Mouse (Mus musculus) thymus, adult 2 months (tissue): ENCODE results near the gene Pagr1b. TPM values are rescaled to one million over a fixed set of nuclear protein-coding genes. Genes with fewer than 3 reads are reported as not detected.

Experiments used
- DNase-seq: peaks from one replicate; pipeline ENCODE4 v3.0.0; 2021
- H3K27ac ChIP-seq: fragments of 200-500 bp; 2 replicates; pipeline ENCODE4 v1.5.1; 2012; ENCODE audit warnings: low read length, control low read depth; ENCODE audit not compliant: control insufficient read depth, insufficient read depth
- H3K27me3 ChIP-seq: fragments of 200-500 bp; 2 replicates; pipeline ENCODE4 v1.6.1; 2012; ENCODE audit warnings: mild to moderate bottlenecking, low read length, moderate library complexity, mixed read lengths; ENCODE audit not compliant: control insufficient read depth, insufficient read depth
- H3K36me3 ChIP-seq: fragments of 200-500 bp; 2 replicates; pipeline ENCODE4 v1.6.1; 2012; ENCODE audit warnings: mild to moderate bottlenecking, low read length, moderate library complexity; ENCODE audit not compliant: control insufficient read depth, insufficient read depth
- H3K4me1 ChIP-seq: fragments of 200-500 bp; replicated peaks from 2 replicates; pipeline ENCODE4 v1.6.1; 2012; ENCODE audit warnings: low read length; ENCODE audit not compliant: control insufficient read depth, insufficient read depth
- H3K4me3 ChIP-seq: fragments of 200-500 bp; 2 replicates; pipeline ENCODE4 v1.5.1; 2012; ENCODE audit warnings: mild to moderate bottlenecking, low read length, control low read depth, moderate library complexity; ENCODE audit not compliant: control insufficient read depth, insufficient read depth
- CTCF ChIP-seq: fragments of 200-500 bp; IDR thresholded peaks from 2 replicates; pipeline ENCODE4 v1.5.1; 2012; ENCODE audit warnings: mild to moderate bottlenecking, control low read depth, low read length, moderate library complexity, borderline replicate concordance; ENCODE audit not compliant: control insufficient read depth, poor library complexity, insufficient read depth; ENCODE audit errors: extremely low read depth
- POLR2A ChIP-seq: fragments of 200-500 bp; IDR thresholded peaks from 2 replicates; pipeline ENCODE4 v1.6.1; 2012; ENCODE audit warnings: mild to moderate bottlenecking, low read length, control low read depth, moderate library complexity; ENCODE audit not compliant: control insufficient read depth, poor library complexity, insufficient read depth; ENCODE audit errors: extremely low read depth
- WGBS: fragments of 180-500 bp; shearing (Covaris S2); methylation state at CpG from one replicate; pipeline ENCODE4 v1.1.7; 2018; 5-methylcytosine and 5-hydroxymethylcytosine counted together
- polyA plus RNA-seq: library from polyadenylated mRNA; depleted of rRNA; stranded (reverse); fragments of >200 nt; gene quantifications from 2 replicates; pipeline ENCODE4 v1.2.3, GENCODE M21; 2012

The Pagr1b gene
- polyA plus RNA-seq, 1 experiment, result 5.4 TPM

GRCm38 (mm10) chr7:127027885-127028284 lies 11.6 kb upstream of the Pagr1b start:
- no peak for DNase-seq
- peak overlapping the region; percentile 94 for H3K27ac ChIP-seq
- peaks cover 21% of the 10 kb centered on the region for H3K4me1 ChIP-seq
- H3K27me3 ChIP-seq, result no peaks in the 10 kb centered on the region
- peaks cover 12% of the 10 kb centered on the region; the same call in 1 of the 2 replicates for H3K36me3 ChIP-seq
- peak overlapping the region; percentile 55 for H3K4me3 ChIP-seq
- 52% methylated on average over 8 of the region's 8 CpGs for WGBS
- TF ChIP-seq POLR2A (no peak), CTCF (no peak)

GRCm38 (mm10) chr7:127026984-127027726 lies 10.9 kb upstream of the Pagr1b start, which contains the start of gene Maz:
Gene Maz (minus strand): TSS chr7:127027037.
- Histone ChIP-seq H3K27ac (peak within 1 kb of the TSS; percentile 94), H3K27me3 (no peaks in the 10 kb centered on the region), H3K4me3 (peak within 1 kb of the TSS; percentile 86), H3K36me3 (peaks cover 10% of the 10 kb centered on the region; the same call in 1 of the 2 replicates), H3K4me1 (peaks cover 29% of the 10 kb centered on the region)
- WGBS, result under 1% methylated on average over 39 of the region's 63 CpGs
- peak; percentile 57; the same call in 1 of the 2 replicates for TF ChIP-seq CTCF
- peak; percentile 43 for TF ChIP-seq POLR2A
- peak; percentile 100 for DNase-seq

GRCm38 (mm10) chr7:127026616-127026983 lies 10.3 kb upstream of the Pagr1b start:
- WGBS, result 30% methylated on average over 2 of the region's 48 CpGs
- no peak for TF ChIP-seq POLR2A
- TF ChIP-seq CTCF, result no peak

GRCm38 (mm10) chr7:127026161-127026600 lies 9.9 kb upstream of the Pagr1b start:
- under 1% methylated on average over 43 of the region's 48 CpGs for WGBS
- peaks cover 7% of the 10 kb centered on the region; the same call in 1 of the 2 replicates for H3K36me3 ChIP-seq
- no peak for TF ChIP-seq CTCF
- peak; percentile 38; the same call in 1 of the 2 replicates for TF ChIP-seq POLR2A

More at GRCm38 (mm10) chr7:127026616-127026983, 10.3 kb upstream of the Pagr1b start:
- H3K4me3 ChIP-seq, result peak overlapping the region; percentile 86
- H3K36me3 ChIP-seq, result peaks cover 7% of the 10 kb centered on the region; the same call in 1 of the 2 replicates
- H3K27ac ChIP-seq, result peak overlapping the region; percentile 89; the same call in 1 of the 2 replicates
- H3K4me1 ChIP-seq, result peaks cover 34% of the 10 kb centered on the region
- no peaks in the 10 kb centered on the region for H3K27me3 ChIP-seq
- DNase-seq, result peak; percentile 79

GRCm38 (mm10) chr7:127025556-127026160 lies 9.4 kb upstream of the Pagr1b start:
- peaks cover 41% of the 10 kb centered on the region for H3K4me1 ChIP-seq
- DNase-seq, result peak; percentile 60
- no peak for TF ChIP-seq CTCF
- TF ChIP-seq POLR2A, result no peak
- peak overlapping the region; percentile 89 for H3K27ac ChIP-seq
- H3K27me3 ChIP-seq, result no peaks in the 10 kb centered on the region
- peak overlapping the region; percentile 86 for H3K4me3 ChIP-seq
- WGBS, result under 1% methylated on average over 63 of the region's 65 CpGs
- peaks cover 7% of the 10 kb centered on the region; the same call in 1 of the 2 replicates for H3K36me3 ChIP-seq

More at GRCm38 (mm10) chr7:127026161-127026600, 9.9 kb upstream of the Pagr1b start:
- Histone ChIP-seq H3K27me3 (no peaks in the 10 kb centered on the region), H3K4me3 (peak overlapping the region; percentile 86), H3K4me1 (peaks cover 38% of the 10 kb centered on the region), H3K27ac (peak overlapping the region; percentile 89)
- peak; percentile 79 for DNase-seq

- Histone ChIP-seq H3K4me3 (peak overlapping the region; percentile 86), H3K27me3 (no peaks in the 10 kb centered on the region), H3K27ac (peak overlapping the region; percentile 89), H3K4me1 (peaks cover 48% of the 10 kb centered on the region), H3K36me3 (peaks cover 7% of the 10 kb centered on the region; the same call in 1 of the 2 replicates)
- WGBS, result under 1% methylated on average over 30 of the region's 30 CpGs
- peak; percentile 87 for DNase-seq
- TF ChIP-seq POLR2A, result 0 out of 2 replicates have a peak, but pooled peaks have one; percentile 48
- peak; percentile 82 for TF ChIP-seq CTCF
Measured at GRCm38 (mm10) chr7:127024755-127025555, 8.7 kb upstream of the Pagr1b start.
